Mouse (Mus musculus) testis, adult 2 months (tissue): ENCODE measurements around the gene Fam53b. TPM values are rescaled to one million over a fixed set of nuclear protein-coding genes. Genes with fewer than 3 reads are reported as not detected.

Source experiments
- H3K27ac ChIP-seq: fragments of 200-500 bp; 2 replicates; pipeline ENCODE4 v1.5.1; 2012; ENCODE audit warnings: low read depth, low read length; ENCODE audit not compliant: control insufficient read depth, insufficient read depth
- H3K27me3 ChIP-seq: fragments of 200-500 bp; 2 replicates; pipeline ENCODE4 v1.6.1; 2012; ENCODE audit warnings: mild to moderate bottlenecking, low read length, moderate library complexity; ENCODE audit not compliant: control insufficient read depth, insufficient read depth
- H3K36me3 ChIP-seq: fragments of 200-500 bp; 2 replicates; pipeline ENCODE4 v1.6.1; 2012; ENCODE audit warnings: mild to moderate bottlenecking, low read length; ENCODE audit not compliant: control insufficient read depth, insufficient read depth
- H3K4me1 ChIP-seq: fragments of 200-500 bp; 2 replicates; pipeline ENCODE4 v1.6.1; 2012; ENCODE audit warnings: low read length; ENCODE audit not compliant: control insufficient read depth, insufficient read depth
- H3K4me3 ChIP-seq: fragments of 200-500 bp; 2 replicates; pipeline ENCODE4 v1.5.1; 2012; ENCODE audit warnings: low read depth, mild to moderate bottlenecking, low read length, moderate library complexity, mixed read lengths; ENCODE audit not compliant: control insufficient read depth
- CTCF ChIP-seq: fragments of 200-500 bp; IDR thresholded peaks from 2 replicates; pipeline ENCODE4 v1.5.1; 2012; ENCODE audit warnings: low read depth, mild to moderate bottlenecking, inconsistent platforms, low read length, moderate library complexity; ENCODE audit not compliant: control insufficient read depth, insufficient read depth, insufficient replicate concordance
- POLR2A ChIP-seq: fragments of 200-500 bp; IDR thresholded peaks from 2 replicates; pipeline ENCODE4 v1.6.1; 2012; ENCODE audit warnings: low read depth, mild to moderate bottlenecking, inconsistent platforms, low read length, moderate library complexity; ENCODE audit not compliant: control insufficient read depth
- polyA plus RNA-seq: library from polyadenylated mRNA; depleted of rRNA; stranded (reverse); fragments of >200 nt; gene quantifications from 2 replicates; pipeline ENCODE4 v1.2.3, GENCODE M21; 2012

Fam53b gene
- polyA plus RNA-seq, 1 experiment = 6.1 TPM

GRCm38 (mm10) chr7:132772440-132772839 is 41.2 kb downstream of the Fam53b start:
- H3K27me3 ChIP-seq = no peaks in the 10 kb centered on the region
- peaks cover 2% of the 10 kb centered on the region; the same call in 1 of the 2 replicates for H3K4me1 ChIP-seq
- no peaks in the 10 kb centered on the region for H3K36me3 ChIP-seq
- no peak overlapping the region for H3K27ac ChIP-seq
- TF ChIP-seq CTCF (no peak), POLR2A (no peak)
- no peak overlapping the region for H3K4me3 ChIP-seq

GRCm38 (mm10) chr7:132768498-132769344 is 45.0 kb downstream of the Fam53b start:
- Histone ChIP-seq H3K27ac (no peak overlapping the region; the same call in 1 of the 2 replicates), H3K4me1 (peaks cover 6% of the 10 kb centered on the region), H3K4me3 (no peak overlapping the region), H3K27me3 (no peaks in the 10 kb centered on the region), H3K36me3 (no peaks in the 10 kb centered on the region)
- TF ChIP-seq POLR2A = no peak
- no peak for TF ChIP-seq CTCF

GRCm38 (mm10) chr7:132767999-132768370 is 45.7 kb downstream of the Fam53b start:
- TF ChIP-seq CTCF (no peak), POLR2A (peak; percentile 25; the same call in 1 of the 2 replicates)
- Histone ChIP-seq H3K4me3 (no peak overlapping the region), H3K27me3 (no peaks in the 10 kb centered on the region), H3K27ac (no peak overlapping the region), H3K4me1 (peaks cover 6% of the 10 kb centered on the region), H3K36me3 (no peaks in the 10 kb centered on the region)

- Histone ChIP-seq H3K4me3 (no peak overlapping the region), H3K4me1 (peaks cover 6% of the 10 kb centered on the region), H3K27me3 (no peaks in the 10 kb centered on the region), H3K27ac (no peak overlapping the region), H3K36me3 (no peaks in the 10 kb centered on the region)
- no peak for TF ChIP-seq POLR2A
- TF ChIP-seq CTCF = no peak
Observed at GRCm38 (mm10) chr7:132767233-132767998, 46.3 kb downstream of the Fam53b start.

- Histone ChIP-seq H3K4me1 (peaks cover 6% of the 10 kb centered on the region), H3K36me3 (no peaks in the 10 kb centered on the region), H3K4me3 (no peak overlapping the region), H3K27me3 (no peaks in the 10 kb centered on the region), H3K27ac (no peak overlapping the region)
- no peak for TF ChIP-seq CTCF
- no peak for TF ChIP-seq POLR2A
Observed at GRCm38 (mm10) chr7:132766235-132766871, 47.3 kb downstream of the Fam53b start.

GRCm38 (mm10) chr7:132765629-132766186 is 48.0 kb downstream of the Fam53b start:
- Histone ChIP-seq H3K27me3 (no peaks in the 10 kb centered on the region), H3K27ac (no peak overlapping the region), H3K36me3 (no peaks in the 10 kb centered on the region), H3K4me3 (no peak overlapping the region), H3K4me1 (peaks cover 6% of the 10 kb centered on the region)
- TF ChIP-seq CTCF = no peak
- no peak for TF ChIP-seq POLR2A
